Comparison of ENCODE assay signal across 8 mouse cellular contexts in genomic region chr15:98167645-98168621, GRCm38 (mm10). TPM values are rescaled to one million over a fixed set of nuclear protein-coding genes. Genes with fewer than 3 reads are reported as not detected.
A peak's percentile ranks its signal among the peaks of the same experiment; 100 is the strongest.
DNase-seq lines count a peak whose midpoint lies in the region; ATAC-seq and TF ChIP-seq lines count a peak whose summit lies in the region.

No protein-coding gene starts in this region.

- ATAC-seq in liver, postnatal 0 days, result no peak
- ATAC-seq in neural tube, embryonic 13.5 days (ENCODE audit: low read depth), result peak; percentile 95

- H3K27ac ChIP-seq in embryonic fibroblast, embryonic 13.5 days (ENCODE audit: insufficient read depth, low read length), result no peak overlapping the region
- no peak overlapping the region for H3K27ac ChIP-seq in liver, postnatal 0 days (ENCODE audit: low read depth)
- peak overlapping the region; percentile 95 for H3K27ac ChIP-seq in neural tube, embryonic 13.5 days (replicated peaks)

- H3K4me1 ChIP-seq in embryonic fibroblast, embryonic 13.5 days (ENCODE audit: control insufficient read depth, insufficient read depth, low read length), result no peaks in the 10 kb centered on the region
- no peaks in the 10 kb centered on the region for H3K4me1 ChIP-seq in liver, postnatal 0 days (ENCODE audit: insufficient read depth)
- H3K4me1 ChIP-seq in neural tube, embryonic 13.5 days (replicated peaks), result peaks cover 51% of the 10 kb centered on the region

- peaks cover 65% of the 10 kb centered on the region for H3K27me3 ChIP-seq in C2C12 (ENCODE audit: control insufficient read depth, insufficient read depth, insufficient read length)
- H3K27me3 ChIP-seq in liver, postnatal 0 days (ENCODE audit: insufficient read depth, low read length), result peaks cover 66% of the 10 kb centered on the region
- H3K27me3 ChIP-seq in neural tube, embryonic 13.5 days, result peaks cover 59% of the 10 kb centered on the region

- H3K4me2 ChIP-seq in liver, postnatal 0 days (ENCODE audit: low read depth, low read length), result no peak overlapping the region
- H3K4me2 ChIP-seq in neural tube, embryonic 13.5 days, result peak overlapping the region; percentile 76

- no peaks in the 10 kb centered on the region for H3K79me3 ChIP-seq in C2C12 (ENCODE audit: low read depth)

- DNase-seq in brain, adult 2 months (ENCODE audit: low read depth, low spot score), result peak; percentile 97
- peak; percentile 35 for DNase-seq in heart, postnatal 25 days (ENCODE audit: low spot score)
- peak; percentile 77 to 83 for DNase-seq in kidney, postnatal 4 days
- DNase-seq in liver, postnatal 0 days, result peak; percentile 48
- DNase-seq in thymus, adult 18-20 months, result peak; percentile 46 to 65

- H3K36me3 ChIP-seq in C2C12 (ENCODE audit: control insufficient read depth, insufficient read depth), result no peaks in the 10 kb centered on the region
- no peaks in the 10 kb centered on the region for H3K36me3 ChIP-seq in liver, postnatal 0 days (replicated peaks; ENCODE audit: insufficient read depth, low read length)
- no peaks in the 10 kb centered on the region for H3K36me3 ChIP-seq in neural tube, embryonic 13.5 days

- no peak for TF ChIP-seq EP300 in liver, postnatal 0 days (IDR thresholded peaks at IDR 0.05; ENCODE audit: low read depth)

- H3K79me2 ChIP-seq in C2C12 (ENCODE audit: control insufficient read depth, insufficient read depth), result no peaks in the 10 kb centered on the region

- intact Hi-C loops in heart, postnatal 25 days (cut with DNase I), result no loop called here

- 4% methylated on average over 68 of the region's 69 CpGs for WGBS in liver, postnatal 0 days (ENCODE audit: insufficient replicate concordance)
- WGBS in neural tube, embryonic 13.5 days, result under 1% methylated on average over 69 of the region's 69 CpGs

- H3K9me3 ChIP-seq in liver, postnatal 0 days (ENCODE audit: low read length), result no peaks in the 10 kb centered on the region
- no peaks in the 10 kb centered on the region for H3K9me3 ChIP-seq in neural tube, embryonic 13.5 days

- H3ac ChIP-seq in C2C12 (ENCODE audit: control insufficient read depth, insufficient read length, low read depth), result peak overlapping the region; percentile 63

- no peak for TF ChIP-seq POLR2A in embryonic fibroblast, embryonic 13.5 days (IDR thresholded peaks at IDR 0.05; ENCODE audit: low read depth, low read length)

- H3K9ac ChIP-seq in liver, postnatal 0 days (replicated peaks), result no peak overlapping the region
- peak overlapping the region; percentile 73 for H3K9ac ChIP-seq in neural tube, embryonic 13.5 days

- peak overlapping the region; percentile 28 for H3K4me3 ChIP-seq in C2C12 (ENCODE audit: insufficient read depth, poor library complexity, severe bottlenecking)
- H3K4me3 ChIP-seq in embryonic fibroblast, embryonic 13.5 days (ENCODE audit: insufficient read depth, low read length), result peak overlapping the region; percentile 31
- H3K4me3 ChIP-seq in liver, postnatal 0 days (ENCODE audit: low read depth, low read length), result no peak overlapping the region
- peak overlapping the region; percentile 53 for H3K4me3 ChIP-seq in neural tube, embryonic 13.5 days

- TF ChIP-seq CTCF in C2C12 (IDR thresholded peaks at IDR 0.05; ENCODE audit: control insufficient read depth, insufficient read depth, insufficient read length), result no peak
- TF ChIP-seq CTCF in embryonic fibroblast, embryonic 13.5 days (IDR thresholded peaks at IDR 0.05; ENCODE audit: borderline replicate concordance, insufficient read depth, low read length), result no peak
- no peak for TF ChIP-seq CTCF in liver, postnatal 0 days (IDR thresholded peaks at IDR 0.05; ENCODE audit: low read depth)

TF ChIP-seq in C2C12, 6 proteins besides CTCF, POLR2A, EP300 and RAD21:
- TF ChIP-seq FOSL1 (IDR thresholded peaks at IDR 0.05; ENCODE audit: insufficient read depth, low read length, poor library complexity, severe bottlenecking) (no peak), MYOG (IDR thresholded peaks at IDR 0.05; ENCODE audit: control insufficient read depth, extremely low read depth, insufficient read length) (no peak), CEBPB (IDR thresholded peaks at IDR 0.05; ENCODE audit: low read depth) (no peak), USF1 (IDR thresholded peaks at IDR 0.05; ENCODE audit: low read depth) (no peak), MAX (IDR thresholded peaks at IDR 0.05) (no peak), MYOD1 (IDR thresholded peaks at IDR 0.05; ENCODE audit: control insufficient read depth, insufficient read length, low read depth) (no peak)

RNA-seq across cellular contexts. Expression of gene Ccdc184, which starts 1.0 kb away (rescaled TPM):
- 1.1 TPM for polyA plus RNA-seq in C2C12 (2012; fragmentation: generic; extraction: Trizol)
- 0.18 and 0.22 TPM in 2 replicates for polyA plus RNA-seq in embryonic fibroblast, embryonic 13.5 days (2011; ENCODE audit: insufficient read length, low read depth, missing spikeins)
- total RNA-seq in heart, postnatal 25 days (2021), result under 1 TPM; 0.81 to 0.91 TPM
- not detected in 2 replicates for polyA plus RNA-seq in liver, postnatal 0 days (2015; fragmentation: Nextera tagmentation; extraction: Ambion mirVana)
- polyA plus RNA-seq in neural tube, embryonic 13.5 days (2015; fragmentation: Nextera tagmentation; extraction: Ambion mirVana), result 50.1 and 50.4 TPM in 2 replicates

RNA-seq across cellular contexts. Expression of gene Asb8, which starts 2.5 kb away (rescaled TPM):
- polyA plus RNA-seq in C2C12 (2012; fragmentation: generic; extraction: Trizol), result 39.0 TPM
- 26.8 and 31.5 TPM in 2 replicates for polyA plus RNA-seq in embryonic fibroblast, embryonic 13.5 days (2011; ENCODE audit: insufficient read length, low read depth, missing spikeins)
- total RNA-seq in heart, postnatal 25 days (2021), result 100 to 1,000 TPM; 102 to 106 TPM
- polyA plus RNA-seq in liver, postnatal 0 days (2015; fragmentation: Nextera tagmentation; extraction: Ambion mirVana), result 23.6 and 24.1 TPM in 2 replicates
- polyA plus RNA-seq in neural tube, embryonic 13.5 days (2015; fragmentation: Nextera tagmentation; extraction: Ambion mirVana), result 57.5 and 63.8 TPM in 2 replicates

RNA-seq across cellular contexts. Expression of gene Olfr288, which starts 27.4 kb away (rescaled TPM):
- not detected for polyA plus RNA-seq in C2C12 (2012; fragmentation: generic; extraction: Trizol)
- polyA plus RNA-seq in embryonic fibroblast, embryonic 13.5 days (2011; ENCODE audit: insufficient read length, low read depth, missing spikeins), result not detected in 2 replicates
- total RNA-seq in heart, postnatal 25 days (2021), result not detected
- not detected in 2 replicates for polyA plus RNA-seq in liver, postnatal 0 days (2015; fragmentation: Nextera tagmentation; extraction: Ambion mirVana)
- not detected in 2 replicates for polyA plus RNA-seq in neural tube, embryonic 13.5 days (2015; fragmentation: Nextera tagmentation; extraction: Ambion mirVana)

RNA-seq across cellular contexts. Expression of gene Gm44579, which starts 52.8 kb away (rescaled TPM):
- not detected for polyA plus RNA-seq in C2C12 (2012; fragmentation: generic; extraction: Trizol)
- not detected in 2 replicates for polyA plus RNA-seq in embryonic fibroblast, embryonic 13.5 days (2011; ENCODE audit: insufficient read length, low read depth, missing spikeins)
- not detected for total RNA-seq in heart, postnatal 25 days (2021)
- polyA plus RNA-seq in liver, postnatal 0 days (2015; fragmentation: Nextera tagmentation; extraction: Ambion mirVana), result not detected in 2 replicates
- not detected in 2 replicates for polyA plus RNA-seq in neural tube, embryonic 13.5 days (2015; fragmentation: Nextera tagmentation; extraction: Ambion mirVana)

RNA-seq across cellular contexts. Expression of gene Olfr287, which starts 52.9 kb away (rescaled TPM):
- polyA plus RNA-seq in C2C12 (2012; fragmentation: generic; extraction: Trizol), result not detected
- polyA plus RNA-seq in embryonic fibroblast, embryonic 13.5 days (2011; ENCODE audit: insufficient read length, low read depth, missing spikeins), result not detected in 2 replicates
- not detected for total RNA-seq in heart, postnatal 25 days (2021)
- polyA plus RNA-seq in liver, postnatal 0 days (2015; fragmentation: Nextera tagmentation; extraction: Ambion mirVana), result not detected in 2 replicates
- 0.20 TPM in 1 of 2 replicates, not detected in the other for polyA plus RNA-seq in neural tube, embryonic 13.5 days (2015; fragmentation: Nextera tagmentation; extraction: Ambion mirVana)

Comparison
In these comparisons a context has a peak if more than half of its experiments do, and no peak if none do; other contexts are left out.
1. DNase-seq: peak in every context shown above with its lines; median percentile 97 in brain, adult 2 months; 80 in kidney, postnatal 4 days; 56 in thymus, adult 18-20 months; 48 in liver, postnatal 0 days; 35 in heart, postnatal 25 days.
2. RNA of gene Ccdc184, which starts 1.0 kb away (polyA plus RNA-seq): 50.1 to 50.4 TPM in neural tube, embryonic 13.5 days; 1.1 TPM in C2C12 (single experiment), 0.18 to 0.22 TPM in embryonic fibroblast, embryonic 13.5 days and not detected in liver, postnatal 0 days; every median in the first group is over 10 times any median in the second.